Mouse (Mus musculus) myocyte (in vitro differentiated cells): ENCODE measurements at regions not wholly inside any gene's neighbourhood (a gene's known extent, or its start where the extent isn't known, plus 50 kb on each side); places are given as distances from the start of the nearest gene placed in this dataset.

Experiments used
- E2F4 ChIP-seq: IDR thresholded peaks from one replicate; pipeline ENCODE4 v1.6.1; 2011; ENCODE audit warnings: mild to moderate bottlenecking, control low read depth, moderate library complexity; ENCODE audit not compliant: insufficient read depth
- POLR2A ChIP-seq: IDR thresholded peaks from one replicate; pipeline ENCODE4 v1.6.1; 2011; ENCODE audit warnings: low read depth, mild to moderate bottlenecking, control low read depth, moderate library complexity; ENCODE audit not compliant: insufficient read length
- POLR2AphosphoS2 ChIP-seq: IDR thresholded peaks from one replicate; pipeline ENCODE4 v1.6.1; 2011; ENCODE audit warnings: low read depth, control low read depth; ENCODE audit not compliant: insufficient read length
- TCF12 ChIP-seq: IDR thresholded peaks from one replicate; pipeline ENCODE4 v1.6.1; 2011; ENCODE audit warnings: mild to moderate bottlenecking, control low read depth; ENCODE audit not compliant: poor library complexity, insufficient read depth, severe bottlenecking
- TCF3 ChIP-seq: IDR thresholded peaks from one replicate; pipeline ENCODE4 v1.6.1; 2011; ENCODE audit warnings: low read depth, control low read depth; ENCODE audit not compliant: insufficient read length
- USF1 ChIP-seq: IDR thresholded peaks from one replicate; pipeline ENCODE4 v1.6.1; 2011; ENCODE audit warnings: low read depth, mild to moderate bottlenecking, control low read depth, moderate library complexity

DNA sequence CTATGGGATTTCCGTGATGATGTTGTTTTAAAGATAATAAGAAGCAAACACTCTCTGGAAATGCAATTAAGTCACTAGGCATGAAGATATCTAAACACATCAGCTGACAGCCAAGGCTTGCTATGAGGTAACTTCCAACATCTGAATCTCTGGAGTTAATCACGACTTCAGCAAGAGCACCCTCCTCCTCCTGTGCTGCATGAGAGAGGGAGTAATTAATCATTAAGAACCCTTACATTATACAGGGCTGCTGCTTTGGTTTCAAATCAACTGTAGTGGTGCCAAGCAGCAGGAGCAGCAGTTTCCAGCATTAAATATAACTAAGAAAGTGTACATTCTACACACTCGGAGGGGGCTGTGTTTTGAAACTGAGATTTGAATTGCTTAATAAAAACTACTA, 1009.9 kb upstream of the Cited2 start:
- TF ChIP-seq POLR2A (no peak), TCF12 (no peak), TCF3 (no peak), USF1 (no peak), E2F4 (no peak), POLR2AphosphoS2 (no peak)
